Mouse (Mus musculus) heart, embryonic 13.5 days (tissue): ENCODE data around the gene Hsdl2. TPM values are rescaled to one million over a fixed set of nuclear protein-coding genes. Genes with fewer than 3 reads are reported as not detected.
"Not testable (repeated sequence)": the region's sequence is repeated elsewhere in the genome, so short reads cannot be mapped to it uniquely, and the experiment has no call there.

Experiments
- ATAC-seq: fragments of 200-750 bp; cut with Nextera tagmentation; 2 replicates; pipeline ENCODE4 v1.8.0; 2017; ENCODE audit warnings: moderate TSS enrichment; ENCODE audit not compliant: insufficient number of reproducible peaks, low FRiP score, low TSS enrichment; ENCODE audit errors: extremely low read depth
- H3K27ac ChIP-seq: fragments of 300-500 bp; sonication (generic); replicated peaks from 2 replicates; pipeline ENCODE4 v1.5.1; 2015; ENCODE audit warnings: moderate library complexity, mild to moderate bottlenecking, inconsistent platforms
- H3K27me3 ChIP-seq: fragments of 300-500 bp; sonication (generic); replicated peaks from 2 replicates; pipeline ENCODE4 v1.6.1; 2015; ENCODE audit warnings: mild to moderate bottlenecking, inconsistent platforms
- H3K36me3 ChIP-seq: fragments of 300-500 bp; sonication (generic); 2 replicates; pipeline ENCODE4 v1.6.1; 2015; ENCODE audit warnings: mild to moderate bottlenecking, inconsistent platforms
- H3K4me1 ChIP-seq: fragments of 300-500 bp; sonication (generic); 2 replicates; pipeline ENCODE4 v1.6.1; 2015; ENCODE audit warnings: inconsistent platforms
- H3K4me2 ChIP-seq: fragments of 300-500 bp; sonication (generic); 2 replicates; pipeline ENCODE4 v1.6.1; 2015; ENCODE audit warnings: inconsistent platforms, mild to moderate bottlenecking, moderate library complexity
- H3K4me3 ChIP-seq: fragments of 300-500 bp; sonication (generic); 2 replicates; pipeline ENCODE4 v1.5.1; 2015; ENCODE audit warnings: moderate library complexity, mild to moderate bottlenecking, inconsistent platforms
- H3K9ac ChIP-seq: fragments of 300-500 bp; sonication (generic); 2 replicates; pipeline ENCODE4 v1.6.1; 2015; ENCODE audit warnings: inconsistent platforms, mild to moderate bottlenecking, moderate library complexity
- H3K9me3 ChIP-seq: fragments of 300-500 bp; sonication (generic); 2 replicates; pipeline ENCODE4 v1.6.1; 2016; ENCODE audit warnings: inconsistent platforms
- WGBS: fragments of 180-500 bp; shearing (Covaris S2); methylation state at CpG from one replicate; pipeline ENCODE4 v1.1.7; 2015; ENCODE audit warnings: mixed read lengths; 5-methylcytosine and 5-hydroxymethylcytosine counted together
- polyA plus RNA-seq: library from polyadenylated mRNA; unstranded; fragments of >200 nt; fragmentation: Nextera tagmentation; extraction: Ambion mirVana; gene quantifications from 2 replicates; pipeline ENCODE4 v1.2.1, GENCODE M21; 2015

Hsdl2 gene
- polyA plus RNA-seq, 1 experiment from 2014 or later: 38.1 TPM

DNA sequence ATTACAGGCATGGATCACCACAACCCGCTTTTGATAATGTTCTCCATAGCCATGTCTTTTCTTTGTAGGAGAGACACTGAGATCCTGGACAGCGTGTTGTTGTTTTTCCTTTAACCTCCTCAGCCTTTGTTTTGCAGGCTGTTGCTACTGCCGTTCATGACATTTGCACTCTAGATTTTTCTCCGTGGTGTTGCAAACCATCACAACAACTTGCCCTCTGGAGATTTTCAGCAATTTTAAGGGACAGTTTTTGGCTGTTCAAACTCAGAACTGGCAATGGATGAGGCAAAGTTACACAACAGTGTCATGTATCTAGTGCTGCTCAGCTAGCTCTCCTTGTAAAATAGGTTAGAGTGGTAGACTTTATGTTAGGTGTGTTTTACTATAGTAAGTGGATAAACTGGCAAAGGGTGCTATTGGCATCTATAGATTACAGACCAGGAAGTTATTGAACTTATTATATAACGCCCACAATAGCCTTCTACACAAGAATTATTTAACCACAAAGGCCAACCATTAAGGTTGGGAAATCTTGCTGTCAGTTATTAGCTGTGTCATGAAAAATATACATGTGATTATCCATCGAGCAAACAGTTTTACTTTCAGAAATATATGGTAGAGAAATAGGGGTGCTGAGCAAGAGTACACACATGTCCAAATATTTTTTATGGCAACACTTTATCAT, 13.6 kb upstream of the Hsdl2 start:
- 70% methylated on average over 6 of the region's 6 CpGs for WGBS
- no peak overlapping the region for H3K9ac ChIP-seq

DNA sequence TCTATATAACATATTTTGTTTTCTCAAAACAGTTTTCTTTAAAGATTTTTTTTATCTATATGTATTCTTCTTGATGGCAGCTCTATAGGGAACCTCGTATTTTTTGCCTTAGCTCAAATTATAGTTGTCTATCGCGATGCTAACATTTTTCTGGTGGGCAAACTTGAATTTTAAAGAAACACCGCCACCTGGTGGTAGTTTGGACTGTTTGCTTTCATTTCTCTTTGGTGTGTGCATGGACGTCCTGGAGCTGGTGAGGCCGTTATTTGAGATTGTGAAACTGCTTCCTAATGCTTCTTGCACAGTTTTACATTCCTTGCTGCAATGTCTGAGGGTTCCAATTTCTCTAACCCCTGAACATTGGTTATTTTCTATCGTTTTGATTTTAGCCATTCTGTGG, 11.8 kb upstream of the Hsdl2 start:
- H3K36me3 ChIP-seq: no peaks in the 10 kb centered on the region
- 5% methylated on average over 7 of the region's 7 CpGs for WGBS
- H3K4me1 ChIP-seq: no peaks in the 10 kb centered on the region
- peaks cover 9% of the 10 kb centered on the region for H3K9me3 ChIP-seq
- no peak overlapping the region for H3K27ac ChIP-seq
- no peak for ATAC-seq
- no peaks in the 10 kb centered on the region for H3K27me3 ChIP-seq
- no peak overlapping the region for H3K4me2 ChIP-seq
- H3K9ac ChIP-seq: no peak overlapping the region
- no peak overlapping the region for H3K4me3 ChIP-seq

More for the DNA sequence above, 13.6 kb upstream of the Hsdl2 start:
- Histone ChIP-seq H3K36me3 (no peaks in the 10 kb centered on the region), H3K27ac (no peak overlapping the region), H3K9me3 (peaks cover 9% of the 10 kb centered on the region), H3K4me3 (no peak overlapping the region), H3K4me2 (no peak overlapping the region), H3K27me3 (no peaks in the 10 kb centered on the region), H3K4me1 (no peaks in the 10 kb centered on the region)
- no peak for ATAC-seq

DNA sequence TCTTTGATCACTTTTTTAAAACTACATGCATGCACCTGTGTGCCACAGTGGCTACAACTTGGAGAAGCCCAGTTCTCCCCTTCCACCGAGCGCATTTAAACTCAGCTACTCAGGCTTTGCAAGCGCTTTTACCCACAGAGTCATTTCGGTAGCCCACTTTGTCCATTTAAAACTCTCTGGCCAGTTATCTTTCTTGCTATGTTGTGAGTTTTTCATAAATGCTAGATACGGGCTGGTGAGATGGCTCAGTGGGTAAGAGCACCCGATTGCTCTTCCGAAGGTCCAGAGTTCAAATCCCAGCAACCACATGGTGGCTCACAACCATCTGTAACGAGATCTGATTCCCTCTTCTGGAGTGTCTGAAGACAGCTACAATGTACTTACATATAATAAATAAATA, 10.8 kb upstream of the Hsdl2 start:
- ATAC-seq: not testable (repeated sequence)

DNA sequence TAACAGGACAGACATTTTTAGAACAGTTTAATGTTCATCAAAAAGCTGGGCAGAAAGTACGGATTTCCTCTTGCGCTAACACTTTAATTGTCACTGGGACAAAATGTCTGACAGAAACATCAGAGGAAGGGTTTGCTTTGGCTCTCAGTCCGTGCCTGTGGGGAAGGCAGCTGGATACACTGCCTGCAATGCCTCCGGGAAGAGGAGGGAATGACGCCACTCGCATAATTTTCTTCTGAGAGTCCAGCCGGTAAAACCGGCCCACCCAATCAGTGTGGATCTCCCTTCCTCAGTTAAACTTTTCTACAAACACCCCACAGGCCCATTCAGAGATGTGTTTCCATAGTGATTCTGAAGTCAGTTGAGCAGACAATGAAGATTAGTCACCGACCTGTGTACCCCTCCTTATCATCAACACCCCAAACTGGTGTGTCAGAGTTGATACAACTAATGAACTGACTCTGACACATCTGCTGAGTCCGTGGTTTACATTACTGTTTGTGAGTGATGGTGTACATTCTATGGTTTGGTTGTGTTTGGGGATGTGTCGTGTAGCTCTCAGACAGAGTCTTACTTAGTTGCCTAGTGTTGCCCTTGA, 8.7 kb upstream of the Hsdl2 start:
- no peaks in the 10 kb centered on the region for H3K4me1 ChIP-seq
- WGBS: 77% methylated on average over 11 of the region's 11 CpGs
- no peaks in the 10 kb centered on the region for H3K27me3 ChIP-seq
- no peak overlapping the region for H3K4me2 ChIP-seq
- no peak overlapping the region for H3K27ac ChIP-seq
- no peaks in the 10 kb centered on the region for H3K9me3 ChIP-seq
- no peak overlapping the region for H3K9ac ChIP-seq
- no peaks in the 10 kb centered on the region for H3K36me3 ChIP-seq
- no peak overlapping the region for H3K4me3 ChIP-seq
- no peak for ATAC-seq

More for the DNA sequence above, 10.8 kb upstream of the Hsdl2 start:
- not testable (repeated sequence) for H3K9ac ChIP-seq, H3K4me1 ChIP-seq, H3K27ac ChIP-seq, H3K27me3 ChIP-seq, H3K36me3 ChIP-seq, H3K4me3 ChIP-seq, H3K4me2 ChIP-seq, H3K9me3 ChIP-seq
- 87% methylated on average over 8 of the region's 8 CpGs for WGBS

DNA sequence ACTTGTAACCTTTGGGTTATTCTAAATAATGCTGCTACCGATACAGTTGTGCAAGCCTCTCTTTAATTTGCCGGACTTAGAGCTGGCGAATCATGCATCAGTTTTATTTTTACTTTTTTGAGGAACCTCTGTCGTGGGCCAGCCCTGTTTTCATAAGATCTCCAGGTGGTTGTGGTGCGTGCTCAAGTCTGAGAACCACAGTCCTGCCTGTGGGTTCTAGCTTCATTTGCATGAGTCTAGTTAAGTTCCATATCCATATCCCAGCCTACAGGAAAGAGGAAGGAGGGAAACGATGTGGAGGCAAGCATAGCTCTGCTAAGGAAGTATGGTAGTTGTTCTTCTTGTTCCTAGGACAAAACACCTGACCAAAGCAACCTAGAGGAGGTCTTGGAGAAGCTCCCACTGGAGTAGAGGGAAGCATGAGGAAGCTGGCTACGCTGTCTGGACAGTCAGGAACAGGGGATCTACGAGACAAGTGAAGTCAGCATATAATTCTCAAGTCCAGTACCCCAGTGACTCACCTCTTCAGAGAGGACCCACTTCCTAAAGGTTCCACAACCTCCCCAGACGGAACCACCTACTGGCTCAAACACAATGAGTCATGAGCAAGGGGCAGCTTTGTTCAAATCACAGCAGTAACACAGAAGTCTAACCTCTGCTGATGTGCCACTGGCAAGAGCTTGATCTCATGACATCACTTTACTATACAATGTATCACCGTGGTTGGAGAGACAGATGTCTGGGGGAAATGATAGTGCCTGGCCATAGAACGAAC, 6.0 kb upstream of the Hsdl2 start:
- no peaks in the 10 kb centered on the region for H3K36me3 ChIP-seq
- no peak overlapping the region for H3K4me3 ChIP-seq
- no peak for ATAC-seq
- H3K27ac ChIP-seq: no peak overlapping the region
- 78% methylated on average over 11 of the region's 11 CpGs for WGBS
- H3K4me1 ChIP-seq: peaks cover 5% of the 10 kb centered on the region
- no peaks in the 10 kb centered on the region for H3K27me3 ChIP-seq
- H3K4me2 ChIP-seq: no peak overlapping the region
- H3K9me3 ChIP-seq: no peaks in the 10 kb centered on the region
- no peak overlapping the region for H3K9ac ChIP-seq

DNA sequence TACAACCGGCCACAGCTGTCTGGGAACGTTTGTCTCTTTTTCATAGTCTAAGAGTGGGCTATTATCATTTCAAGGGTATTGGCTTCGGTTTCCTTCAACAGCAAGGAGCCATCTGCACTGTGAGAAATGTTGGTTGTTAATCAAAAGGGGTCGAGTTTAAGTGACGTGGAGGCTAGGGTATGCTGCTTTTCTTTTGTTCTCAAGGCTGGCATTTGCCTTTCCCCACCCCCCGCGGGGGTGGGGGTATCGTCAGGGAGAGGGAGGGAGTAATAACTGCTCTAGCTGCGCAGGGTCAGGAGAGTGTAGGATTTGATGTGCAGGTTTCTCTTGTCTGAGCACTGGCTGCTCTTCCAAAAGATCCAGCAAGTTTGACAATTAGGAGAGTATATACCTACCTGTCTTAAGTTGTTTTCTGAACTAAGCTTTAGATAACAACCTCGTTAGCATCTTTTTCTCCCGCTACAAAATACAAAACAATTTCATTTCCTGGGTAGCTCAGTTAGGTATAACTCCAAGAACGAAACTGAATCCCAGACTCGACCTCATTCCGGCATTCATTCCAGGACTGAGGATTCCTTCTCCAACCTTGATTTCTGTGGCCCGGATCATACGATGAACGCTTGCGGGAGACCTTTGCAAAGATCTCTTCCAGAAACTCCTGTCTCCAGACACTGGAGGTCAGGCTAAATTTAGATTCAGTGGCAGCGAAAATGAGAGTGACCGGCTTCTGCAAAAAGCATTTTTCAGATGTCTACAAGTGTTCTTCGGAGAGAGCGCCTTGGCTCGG, 675 bp upstream of the Hsdl2 start:
- under 1% methylated on average over 23 of the region's 23 CpGs for WGBS
- Histone ChIP-seq H3K4me2 (peak overlapping the region; percentile 75), H3K4me1 (peaks cover 19% of the 10 kb centered on the region)

DNA sequence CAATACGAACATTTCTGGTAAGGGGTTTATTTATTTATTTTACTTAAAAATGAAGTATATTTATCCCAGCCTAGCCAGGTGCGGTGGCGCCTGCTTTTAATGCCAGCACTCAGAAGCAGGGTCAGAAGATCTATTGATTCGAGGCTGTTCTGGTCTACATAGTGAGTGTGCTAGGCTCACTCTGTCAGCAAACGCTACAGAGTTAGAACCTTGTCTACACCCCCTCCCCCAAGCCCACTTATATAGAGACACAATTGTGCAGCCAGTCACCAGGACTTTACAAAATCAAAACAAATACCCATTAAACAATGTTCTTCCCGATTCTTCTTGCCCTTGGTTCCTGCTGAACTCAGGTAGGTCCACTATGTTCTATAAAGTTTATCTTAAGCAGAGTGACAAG, 823 bp downstream of the Hsdl2 start:
- peaks cover 19% of the 10 kb centered on the region for H3K4me1 ChIP-seq
- H3K27me3 ChIP-seq: no peaks in the 10 kb centered on the region
- H3K9ac ChIP-seq: peak overlapping the region; percentile 87
- peak overlapping the region; percentile 95 for H3K27ac ChIP-seq
- peak overlapping the region; percentile 81 for H3K4me3 ChIP-seq
- H3K4me2 ChIP-seq: peak overlapping the region; percentile 75
- WGBS: 20% methylated on average over 6 of the region's 6 CpGs
- no peaks in the 10 kb centered on the region for H3K9me3 ChIP-seq
- no peaks in the 10 kb centered on the region for H3K36me3 ChIP-seq
- no peak for ATAC-seq

More for the DNA sequence above, 675 bp upstream of the Hsdl2 start:
- no peaks in the 10 kb centered on the region for H3K36me3 ChIP-seq
- no peak for ATAC-seq
- no peaks in the 10 kb centered on the region for H3K27me3 ChIP-seq
- H3K4me3 ChIP-seq: peak overlapping the region; percentile 81
- peak overlapping the region; percentile 95 for H3K27ac ChIP-seq
- peak overlapping the region; percentile 87 for H3K9ac ChIP-seq
- no peaks in the 10 kb centered on the region for H3K9me3 ChIP-seq

DNA sequence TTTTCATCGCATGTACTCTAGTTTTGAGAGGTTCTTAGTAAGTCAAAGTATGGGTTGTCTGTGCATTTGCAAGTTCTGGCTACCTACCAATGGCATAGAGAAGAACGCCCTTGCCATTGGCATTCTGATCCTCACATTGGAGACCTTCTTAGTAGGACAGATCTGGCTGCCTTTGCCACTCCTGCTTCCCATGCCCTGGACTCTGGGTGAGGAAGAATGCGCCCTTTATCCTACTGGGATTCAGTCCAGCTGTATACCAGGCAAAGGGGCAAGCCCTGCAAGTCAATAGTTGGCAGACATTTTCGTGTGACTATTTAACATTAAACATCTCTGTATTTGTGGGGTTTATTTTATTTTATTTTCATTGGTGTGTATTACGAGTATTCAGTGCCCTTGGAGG, 3.7 kb downstream of the Hsdl2 start:
- Histone ChIP-seq H3K27ac (no peak overlapping the region), H3K4me1 (peaks cover 17% of the 10 kb centered on the region), H3K9ac (no peak overlapping the region), H3K4me2 (peak overlapping the region; percentile 11; the same call in 1 of the 2 replicates), H3K36me3 (no peaks in the 10 kb centered on the region), H3K27me3 (no peaks in the 10 kb centered on the region), H3K9me3 (no peaks in the 10 kb centered on the region), H3K4me3 (no peak overlapping the region)
- WGBS: 75% methylated on average over 5 of the region's 5 CpGs
- no peak for ATAC-seq

DNA sequence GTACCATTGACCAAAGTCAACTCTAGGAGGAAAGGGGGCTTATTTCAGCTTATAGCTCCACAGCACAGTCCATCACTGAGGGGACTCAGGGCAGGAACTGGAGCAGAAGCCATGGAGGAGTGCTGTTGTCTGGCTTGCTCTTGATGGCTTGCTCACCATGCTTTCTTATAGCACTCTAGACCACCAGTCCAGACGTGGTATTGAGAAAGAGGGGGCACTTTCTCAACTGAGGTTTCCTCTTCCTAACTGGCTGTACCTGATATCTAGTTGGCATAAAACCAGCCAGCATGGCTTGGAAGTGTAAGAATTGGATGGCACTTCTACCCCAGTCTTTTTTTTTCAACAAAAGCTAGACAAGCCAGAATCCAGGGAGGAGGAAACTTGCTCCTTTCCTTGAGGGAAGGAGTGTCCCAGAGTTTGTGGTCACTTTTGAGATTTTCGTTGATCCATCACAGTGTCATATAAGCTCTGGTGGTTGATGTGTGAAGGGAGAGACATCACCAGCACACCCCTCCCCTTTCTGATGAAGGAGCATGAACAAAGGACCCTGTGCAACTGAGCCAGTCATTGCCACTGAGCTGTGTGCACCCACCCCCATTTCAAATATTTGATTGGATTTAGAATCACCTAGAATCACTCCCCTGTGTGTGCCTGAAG, 6.0 kb downstream of the Hsdl2 start:
- Histone ChIP-seq H3K27ac (no peak overlapping the region), H3K27me3 (no peaks in the 10 kb centered on the region), H3K9ac (no peak overlapping the region), H3K9me3 (no peaks in the 10 kb centered on the region), H3K36me3 (no peaks in the 10 kb centered on the region), H3K4me1 (peaks cover 7% of the 10 kb centered on the region), H3K4me3 (no peak overlapping the region), H3K4me2 (no peak overlapping the region)
- WGBS: 71% methylated on average over 2 of the region's 2 CpGs
- ATAC-seq: no peak

DNA sequence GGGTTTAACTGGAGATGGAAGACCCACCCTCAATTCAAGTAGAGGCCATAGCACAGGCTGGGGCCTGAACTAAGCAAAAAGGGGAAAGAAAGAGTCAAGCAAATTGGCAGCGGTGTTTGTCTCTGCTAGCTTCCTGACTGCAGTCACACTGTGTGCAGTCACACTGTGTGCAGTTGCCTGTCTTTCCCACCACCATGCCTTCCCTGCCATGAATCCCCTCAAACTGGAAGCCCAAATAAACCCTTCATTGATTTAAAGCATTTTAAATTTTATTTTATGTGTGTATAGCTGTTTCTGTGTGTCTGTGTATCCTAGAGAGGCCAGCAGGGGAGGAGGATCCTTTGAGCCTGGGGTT, 6.5 kb downstream of the Hsdl2 start:
- no peak overlapping the region for H3K27ac ChIP-seq
- no peak for ATAC-seq
- H3K4me3 ChIP-seq: no peak overlapping the region
- no peak overlapping the region for H3K4me2 ChIP-seq
- no peaks in the 10 kb centered on the region for H3K36me3 ChIP-seq
- no peaks in the 10 kb centered on the region for H3K9me3 ChIP-seq
- H3K9ac ChIP-seq: no peak overlapping the region
- 89% methylated on average over 1 of the region's 1 CpGs for WGBS
- H3K27me3 ChIP-seq: no peaks in the 10 kb centered on the region
- H3K4me1 ChIP-seq: peaks cover 7% of the 10 kb centered on the region

DNA sequence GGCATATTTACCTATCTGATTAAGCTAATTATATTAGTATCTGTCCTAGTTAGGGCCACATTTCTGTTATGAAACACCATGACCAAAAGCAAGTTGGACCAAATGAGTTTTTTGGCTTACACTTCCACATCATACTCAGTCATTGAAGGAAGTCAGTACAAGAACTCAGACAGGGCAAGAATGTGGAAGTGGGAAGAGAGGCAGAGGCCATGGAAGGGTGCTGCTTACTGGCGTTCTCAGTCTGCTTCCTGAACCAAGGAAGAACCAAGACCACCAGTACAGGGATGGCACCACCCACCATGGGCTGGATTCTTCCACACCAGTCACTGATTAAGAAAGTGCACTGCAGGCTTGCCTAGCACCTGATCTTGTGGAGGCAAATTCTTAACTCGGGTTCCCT, 13.3 kb downstream of the Hsdl2 start:
- Histone ChIP-seq H3K27ac (no peak overlapping the region), H3K4me1 (0 out of 2 replicates have a peak, but pooled peaks cover 2% of the 10 kb centered on the region), H3K27me3 (no peaks in the 10 kb centered on the region), H3K9me3 (no peaks in the 10 kb centered on the region), H3K4me2 (no peak overlapping the region), H3K4me3 (no peak overlapping the region), H3K36me3 (peaks cover 33% of the 10 kb centered on the region), H3K9ac (no peak overlapping the region)
- 55% methylated on average over 2 of the region's 2 CpGs for WGBS
- ATAC-seq: no peak
